Comparison of ENCODE assay signal across 9 mouse cellular contexts in the genomic region with DNA sequence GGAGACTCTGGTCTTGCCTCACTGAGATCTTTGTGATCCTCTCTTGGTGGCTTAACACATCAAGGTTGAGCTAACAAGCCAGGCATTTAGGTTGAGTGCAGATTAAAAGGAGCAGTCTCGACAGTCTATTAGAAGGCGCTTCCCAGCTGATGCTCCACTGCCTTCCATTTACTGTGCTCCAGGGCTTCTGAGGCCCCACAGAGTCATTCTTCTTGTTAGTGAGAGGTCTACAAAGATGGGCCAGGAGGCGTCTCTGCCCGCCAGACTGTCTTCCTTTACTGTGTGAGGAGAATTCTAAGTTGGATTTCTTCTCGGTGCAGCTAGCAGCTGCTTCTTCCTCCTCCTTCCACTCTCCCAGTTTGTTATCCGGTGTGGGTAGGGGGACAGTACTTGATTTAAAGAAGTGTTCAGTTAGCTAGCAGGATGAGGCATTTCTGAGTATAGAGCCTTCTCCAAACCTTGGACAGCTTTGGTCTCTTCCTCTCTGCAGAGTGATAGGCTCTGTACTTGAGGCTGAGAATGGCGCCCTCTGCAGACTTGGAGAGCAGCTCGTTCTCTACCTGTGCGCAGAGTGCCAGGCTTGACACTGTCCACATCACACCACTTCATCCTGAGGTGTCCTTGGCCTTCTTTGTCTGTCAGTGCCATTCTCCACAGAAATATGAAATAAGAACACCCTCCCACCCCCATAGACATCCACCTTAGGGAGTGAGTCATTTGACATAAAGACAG. TPM values are rescaled to one million over a fixed set of nuclear protein-coding genes. Genes with fewer than 3 reads are reported as not detected.
A peak's percentile ranks its signal among the peaks of the same experiment; 100 is the strongest.
DNase-seq lines count a peak whose midpoint lies in the region; ATAC-seq and TF ChIP-seq lines count a peak whose summit lies in the region.
"Had no signal": no experiment of that assay in that cellular context is flagged by ENCODE, and none has a peak within 500 bp of the region (broad histone marks: within the 10 kb centered on the region; RNA-seq: fewer than 3 reads in every experiment).

No protein-coding gene starts in this region.

- peak; percentile 35 for TF ChIP-seq RAD21 in CH12.LX (IDR thresholded peaks at IDR 0.05; ENCODE audit: low read depth, low read length)

- no peak overlapping the region for H3K27ac ChIP-seq in CH12.LX (ENCODE audit: insufficient read depth, low read depth)
- H3K27ac ChIP-seq in hindbrain, embryonic 14.5 days = no peak overlapping the region
- H3K27ac ChIP-seq: embryonic facial prominence, embryonic 10.5 days had no signal

- no peak for TF ChIP-seq POLR2A in CH12.LX (IDR thresholded peaks at IDR 0.05; ENCODE audit: low read depth, low read length)

- ATAC-seq in hindbrain, embryonic 14.5 days (ENCODE audit: low FRiP score) = 0 out of 2 replicates have a peak, but pooled peaks have one; percentile 17

- H3K9me3 ChIP-seq in CH12.LX (replicated peaks; ENCODE audit: low read length) = no peaks in the 10 kb centered on the region
- H3K9me3 ChIP-seq in hindbrain, embryonic 14.5 days (ENCODE audit: control insufficient read depth, low read length) = no peaks in the 10 kb centered on the region
- H3K9me3 ChIP-seq: embryonic facial prominence, embryonic 10.5 days had no signal

- WGBS in hindbrain, embryonic 14.5 days = 54% methylated on average over 9 of the region's 9 CpGs

- no peak overlapping the region for H3K4me2 ChIP-seq in CH12.LX (ENCODE audit: insufficient read depth, low read depth, poor library complexity, severe bottlenecking)
- H3K4me2 ChIP-seq in hindbrain, embryonic 14.5 days (replicated peaks) = no peak overlapping the region

- in situ Hi-C loops in CH12.LX (cut with MboI; ENCODE audit: low pct_ligation_motif_present, low pct_unique_long_range_greater_than_20kb, low sequenced_read_pairs) = no loop called here

- peak in 1 of 2 experiments; percentile 55; a peak in 2 of 4 replicates for TF ChIP-seq CTCF in CH12.LX (conservative IDR thresholded peaks at IDR 0.05 in 1 of 2, IDR thresholded peaks at IDR 0.05 in 1 of 2; ENCODE audit: low read depth in 2 of 2, low read length in 2 of 2)

- H3K9ac ChIP-seq in CH12.LX (ENCODE audit: insufficient read depth, low read depth) = no peak overlapping the region
- H3K9ac ChIP-seq in hindbrain, embryonic 14.5 days = no peak overlapping the region

- H3K4me3 ChIP-seq in CH12.LX (replicated peaks in 1 of 3; ENCODE audit: low read depth in 2 of 3, low read length in 2 of 3, poor library complexity in 1 of 3) = no peak overlapping the region
- no peak overlapping the region for H3K4me3 ChIP-seq in hindbrain, embryonic 14.5 days (replicated peaks; ENCODE audit: low read length)
- H3K4me3 ChIP-seq: embryonic facial prominence, embryonic 10.5 days had no signal

- no peaks in the 10 kb centered on the region for H3K79me2 ChIP-seq in CH12.LX (replicated peaks; ENCODE audit: control insufficient read depth, extremely low read depth, insufficient read depth, poor library complexity, severe bottlenecking)

- peaks cover 0 to 8% of the 10 kb centered on the region in 2 experiments for H3K36me3 ChIP-seq in CH12.LX (replicated peaks in 1 of 2; ENCODE audit: control insufficient read depth in 1 of 2, insufficient read depth in 1 of 2, low read length in 1 of 2)
- no peaks in the 10 kb centered on the region for H3K36me3 ChIP-seq in hindbrain, embryonic 14.5 days (replicated peaks; ENCODE audit: control insufficient read depth, insufficient read depth)
- H3K36me3 ChIP-seq: embryonic facial prominence, embryonic 10.5 days had no signal

- peak; percentile 46 to 52 for DNase-seq in cerebellum, postnatal 10 days
- DNase-seq in cerebellum, adult 11-12 months = no peak
- DNase-seq in left cerebral cortex, postnatal 14 days (ENCODE audit: low spot score in 2 of 2) = peak; percentile 24 to 28
- no peak for DNase-seq in left cerebral cortex, postnatal 25 days (ENCODE audit: low spot score in 2 of 2)
- peak; percentile 12 for DNase-seq in CH12.LX (ENCODE audit: extremely low read depth)
- DNase-seq in hindbrain, embryonic 14.5 days (ENCODE audit: low spot score) = no peak
- no peak for DNase-seq in layer of hippocampus, postnatal 36 days
- no peak for DNase-seq in right cerebral cortex, adult 18-20 months

- peaks cover 3 to 22% of the 10 kb centered on the region in 2 experiments; a peak in 3 of 4 replicates for H3K4me1 ChIP-seq in CH12.LX (ENCODE audit: control insufficient read depth in 1 of 2, insufficient read depth in 2 of 2)
- H3K4me1 ChIP-seq in hindbrain, embryonic 14.5 days (replicated peaks; ENCODE audit: control insufficient read depth, insufficient read depth, low read length) = peaks cover 8% of the 10 kb centered on the region

- H3K27me3 ChIP-seq in CH12.LX (replicated peaks) = no peaks in the 10 kb centered on the region
- H3K27me3 ChIP-seq in hindbrain, embryonic 14.5 days (ENCODE audit: control insufficient read depth, insufficient read depth, low read length) = no peaks in the 10 kb centered on the region

- no peak for TF ChIP-seq EP300 in CH12.LX (IDR thresholded peaks at IDR 0.05; ENCODE audit: low read length)

- intact Hi-C loops in left cerebral cortex, postnatal 14 days (cut with DNase I) = no loop called here
- intact Hi-C loops in left cerebral cortex, postnatal 25 days (cut with DNase I) = loop anchor here (5.0 kb wide), 1 partner anchor 152 kb away; the partner anchor contains the start of gene Ntng2

- dilution Hi-C loops in CH12.LX (cut with MboI; ENCODE audit: extremely low pct_ligation_motif_present, extremely low pct_unique_long_range_greater_than_20kb, low sequenced_read_pairs) = no loop called here

TF ChIP-seq in CH12.LX, 34 proteins besides CTCF, POLR2A, EP300 and RAD21:
- TF ChIP-seq HCFC1 (IDR thresholded peaks at IDR 0.05; ENCODE audit: low read depth, low read length) (no peak), SMC3 (IDR thresholded peaks at IDR 0.05; ENCODE audit: low read depth, low read length) (peak; percentile 24; the same call in 1 of the 2 replicates)

RNA-seq across cellular contexts. Expression of gene Med27, which starts 57.3 kb away (rescaled TPM):
- 10 to 100 TPM; 34.6 to 35.6 TPM for total RNA-seq in left cerebral cortex, postnatal 14 days (2021)
- total RNA-seq in left cerebral cortex, postnatal 25 days (2021) = 10 to 100 TPM; 38.0 to 38.2 TPM
- 32.1 and 33.2 TPM in 2 replicates for total RNA-seq in CH12.LX (2012; rRNA removed)
- total RNA-seq in CH12.LX (2014; rRNA removed) = 36.2 and 36.3 TPM in 2 replicates
- 28.6 and 33.6 TPM in 2 replicates for polyA plus RNA-seq in CH12.LX (2012; ENCODE audit: insufficient read length, low read depth)
- polyA plus RNA-seq in hindbrain, embryonic 14.5 days (2014; fragmentation: Nextera tagmentation; extraction: Ambion mirVana) = 68.0 and 71.9 TPM in 2 replicates
- 10 to 100 TPM; 43.4 to 48.7 TPM for total RNA-seq in layer of hippocampus, postnatal 36 days (2021)

Comparison
In these comparisons a context has a peak if more than half of its experiments do, and no peak if none do; other contexts are left out.
1. DNase-seq: peak in cerebellum, postnatal 10 days (2 of 2), left cerebral cortex, postnatal 14 days (2 of 2) and CH12.LX (single experiment); none in cerebellum, adult 11-12 months (single experiment), left cerebral cortex, postnatal 25 days (0 of 2), hindbrain, embryonic 14.5 days (single experiment), layer of hippocampus, postnatal 36 days (0 of 2) and right cerebral cortex, adult 18-20 months (single experiment).